18 mouse cellular contexts compared by ENCODE assay signal in the genomic region with DNA sequence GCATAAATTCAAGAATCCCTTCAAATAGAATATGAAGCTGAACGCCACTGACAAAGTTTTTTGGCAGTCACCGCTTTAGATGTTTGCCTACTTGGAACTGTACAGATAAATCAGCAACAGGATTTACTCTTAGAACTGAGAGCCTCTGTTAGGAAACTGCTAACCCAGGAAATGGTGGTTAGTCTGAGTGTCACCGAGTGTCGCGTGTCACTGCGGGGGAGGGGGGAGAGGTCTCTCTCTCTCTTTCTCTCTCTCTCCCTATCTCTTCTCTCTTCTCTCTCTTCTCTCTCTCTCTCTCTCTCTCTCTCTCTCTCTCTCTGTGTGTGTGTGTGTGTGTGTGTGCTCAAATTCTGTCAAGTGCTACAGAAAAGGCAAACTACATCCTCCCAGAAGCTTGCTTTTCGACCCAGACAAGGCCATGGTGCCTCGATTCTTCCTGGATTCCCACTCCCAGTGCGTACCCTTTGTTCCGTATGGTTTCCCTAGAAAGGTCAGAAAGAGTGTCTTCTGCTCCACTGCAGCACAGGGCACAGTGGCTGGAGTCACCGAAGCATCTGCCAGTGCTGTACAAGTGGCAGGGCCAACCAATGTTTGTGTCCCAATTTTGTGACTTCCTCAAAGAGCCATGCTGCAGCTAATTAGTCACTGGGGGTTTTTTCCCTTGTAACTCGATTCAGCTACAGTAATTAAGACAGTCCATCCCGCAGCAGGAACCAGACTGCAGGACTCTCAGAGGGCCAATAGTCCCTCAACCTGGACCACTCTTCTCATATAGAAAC.
DNase-seq lines count a peak whose midpoint lies in the region; ATAC-seq and TF ChIP-seq lines count a peak whose summit lies in the region.
"Had no signal": no experiment of that assay in that cellular context is flagged by ENCODE, and none has a peak within 500 bp of the region (broad histone marks: within the 10 kb centered on the region; RNA-seq: fewer than 3 reads in every experiment).

No protein-coding gene starts in this region.

- no peak overlapping the region for H3K4me3 ChIP-seq in heart, embryonic 12.5 days
- no peak overlapping the region for H3K4me3 ChIP-seq in hindbrain, embryonic 12.5 days
- no peak overlapping the region for H3K4me3 ChIP-seq in kidney, adult 2 months (ENCODE audit: insufficient read depth, low read depth, low read length)
- H3K4me3 ChIP-seq: hindbrain, embryonic 13.5 days; liver, embryonic 13.5 days; midbrain, embryonic 12.5 days had no signal

- H3K36me3 ChIP-seq in heart, embryonic 12.5 days, result no peaks in the 10 kb centered on the region
- H3K36me3 ChIP-seq in hindbrain, embryonic 12.5 days, result no peaks in the 10 kb centered on the region
- H3K36me3 ChIP-seq in kidney, adult 2 months (ENCODE audit: control insufficient read depth, insufficient read depth, low read length), result no peaks in the 10 kb centered on the region
- H3K36me3 ChIP-seq: G1E; hindbrain, embryonic 13.5 days; liver, embryonic 13.5 days; midbrain, embryonic 12.5 days had no signal

- DNase-seq in heart, adult 11 months, result peak; percentile 66
- DNase-seq in thymus, postnatal 10 days (ENCODE audit: low spot score in 2 of 2), result peak; percentile 61 to 63
- no peak for DNase-seq in kidney, adult 2 months
- DNase-seq in layer of hippocampus, postnatal 36 days, result no peak
- DNase-seq: adrenal gland, postnatal 10 days; cerebellum, adult 8-10 months; gastrocnemius, postnatal 14 days; liver, embryonic 13.5 days; lung, postnatal 14 days; right cerebral cortex, postnatal 25 days had no signal

- WGBS in heart, embryonic 12.5 days, result 66% methylated on average over 13 of the region's 13 CpGs
- 77% methylated on average over 13 of the region's 13 CpGs for WGBS in hindbrain, embryonic 12.5 days
- 57% methylated on average over 13 of the region's 13 CpGs for WGBS in kidney, adult 2 months

- no peaks in the 10 kb centered on the region for H3K27me3 ChIP-seq in heart, embryonic 12.5 days (replicated peaks)
- H3K27me3 ChIP-seq in hindbrain, embryonic 12.5 days, result no peaks in the 10 kb centered on the region
- no peaks in the 10 kb centered on the region for H3K27me3 ChIP-seq in kidney, adult 2 months (replicated peaks; ENCODE audit: control insufficient read depth, insufficient read depth, low read length)
- H3K27me3 ChIP-seq: liver, embryonic 13.5 days had no signal

- no peak for TF ChIP-seq CTCF in kidney, adult 2 months (conservative IDR thresholded peaks at IDR 0.05; ENCODE audit: insufficient read depth, insufficient read length, low read depth, low read length)

- no peak for TF ChIP-seq POLR2A in kidney, adult 2 months (IDR thresholded peaks at IDR 0.05; ENCODE audit: low read depth, low read length)

- no peak for ATAC-seq in heart, embryonic 12.5 days (ENCODE audit: insufficient number of reproducible peaks, low FRiP score)
- ATAC-seq in activated CD4-positive, CD25-positive, alpha-beta regulatory T cell, adult 4 months, result peak; percentile 83
- ATAC-seq in megakaryocyte, adult 5-6 weeks (ENCODE audit: poor library complexity, severe bottlenecking), result peak; percentile 72
- no peak for ATAC-seq in hindbrain, embryonic 12.5 days (ENCODE audit: low FRiP score)
- ATAC-seq: intestine, postnatal 0 days had no signal

- H3K4me2 ChIP-seq in heart, embryonic 12.5 days, result no peak overlapping the region
- H3K4me2 ChIP-seq in hindbrain, embryonic 12.5 days (replicated peaks), result no peak overlapping the region
- H3K4me2 ChIP-seq: hindbrain, embryonic 13.5 days; liver, embryonic 13.5 days; midbrain, embryonic 12.5 days had no signal

- no peaks in the 10 kb centered on the region for H3K4me1 ChIP-seq in heart, embryonic 12.5 days (replicated peaks)
- H3K4me1 ChIP-seq in hindbrain, embryonic 12.5 days, result 0 out of 2 replicates have a peak, but pooled peaks cover 3% of the 10 kb centered on the region
- H3K4me1 ChIP-seq in kidney, adult 2 months (ENCODE audit: control insufficient read depth, insufficient read depth, low read length), result no peaks in the 10 kb centered on the region
- H3K4me1 ChIP-seq: hindbrain, embryonic 13.5 days; liver, embryonic 13.5 days had no signal

- H3K9ac ChIP-seq in heart, embryonic 12.5 days, result no peak overlapping the region
- H3K9ac ChIP-seq in hindbrain, embryonic 12.5 days, result no peak overlapping the region
- H3K9ac ChIP-seq: hindbrain, embryonic 13.5 days; liver, embryonic 13.5 days; midbrain, embryonic 12.5 days had no signal

- H3K9me3 ChIP-seq in heart, embryonic 12.5 days (replicated peaks), result peaks cover 3% of the 10 kb centered on the region; the same call in 1 of the 2 replicates
- no peaks in the 10 kb centered on the region for H3K9me3 ChIP-seq in hindbrain, embryonic 12.5 days (replicated peaks)
- H3K9me3 ChIP-seq: hindbrain, embryonic 13.5 days; liver, embryonic 13.5 days; midbrain, embryonic 12.5 days had no signal

- H3K27ac ChIP-seq in heart, embryonic 12.5 days (ENCODE audit: poor library complexity, severe bottlenecking), result no peak overlapping the region
- no peak overlapping the region for H3K27ac ChIP-seq in hindbrain, embryonic 12.5 days
- H3K27ac ChIP-seq in kidney, adult 2 months (ENCODE audit: insufficient read depth, low read depth, low read length), result no peak overlapping the region
- H3K27ac ChIP-seq: hindbrain, embryonic 13.5 days; liver, embryonic 13.5 days; midbrain, embryonic 12.5 days had no signal

Comparison
In these comparisons a context has a peak if more than half of its experiments do, and no peak if none do; other contexts are left out.
1. DNase-seq: peak in heart, adult 11 months (single experiment) and thymus, postnatal 10 days (2 of 2); none in kidney, adult 2 months (single experiment) and layer of hippocampus, postnatal 36 days (0 of 2).
2. ATAC-seq: peak in activated CD4-positive, CD25-positive, alpha-beta regulatory T cell, adult 4 months (single experiment) and megakaryocyte, adult 5-6 weeks (single experiment); none in heart, embryonic 12.5 days (single experiment) and hindbrain, embryonic 12.5 days (single experiment).